In genomic region chrX:8207224-8207623, GRCm38 (mm10) we compare ENCODE assay signal across 8 mouse cellular contexts. TPM values are rescaled to one million over a fixed set of nuclear protein-coding genes. Genes with fewer than 3 reads are reported as not detected.
DNase-seq lines count a peak whose midpoint lies in the region; ATAC-seq lines count a peak whose summit lies in the region.

No protein-coding gene starts in this region.

- H3K9ac ChIP-seq in forebrain, embryonic 16.5 days (replicated peaks; ENCODE audit: low read depth, low read length): no peak overlapping the region
- no peak overlapping the region for H3K9ac ChIP-seq in liver, embryonic 11.5 days (ENCODE audit: low read depth, low read length)
- H3K9ac ChIP-seq in forebrain, embryonic 14.5 days (ENCODE audit: low read length): no peak overlapping the region
- no peak overlapping the region for H3K9ac ChIP-seq in midbrain, embryonic 16.5 days (ENCODE audit: low read depth, low read length)

- H3K27ac ChIP-seq in forebrain, embryonic 10.5 days: no peak overlapping the region
- no peak overlapping the region for H3K27ac ChIP-seq in forebrain, embryonic 16.5 days (ENCODE audit: low read length)
- no peak overlapping the region for H3K27ac ChIP-seq in liver, embryonic 11.5 days (ENCODE audit: low read depth, low read length)
- no peak overlapping the region for H3K27ac ChIP-seq in forebrain, embryonic 14.5 days (ENCODE audit: low read depth, low read length)
- H3K27ac ChIP-seq in midbrain, embryonic 16.5 days (ENCODE audit: low read length): no peak overlapping the region

- H3K9me3 ChIP-seq in forebrain, embryonic 10.5 days: peaks cover 13% of the 10 kb centered on the region; the same call in 1 of the 2 replicates
- H3K9me3 ChIP-seq in forebrain, embryonic 16.5 days (ENCODE audit: control insufficient read depth, low read length): no peaks in the 10 kb centered on the region; the same call in 1 of the 2 replicates
- H3K9me3 ChIP-seq in liver, embryonic 11.5 days (ENCODE audit: control insufficient read depth, low read length): no peaks in the 10 kb centered on the region
- H3K9me3 ChIP-seq in forebrain, embryonic 14.5 days (replicated peaks; ENCODE audit: control insufficient read depth, low read length): no peaks in the 10 kb centered on the region
- no peaks in the 10 kb centered on the region for H3K9me3 ChIP-seq in midbrain, embryonic 16.5 days (replicated peaks; ENCODE audit: control insufficient read depth, low read length, poor library complexity, severe bottlenecking)

- H3K27me3 ChIP-seq in forebrain, embryonic 10.5 days (ENCODE audit: poor library complexity, severe bottlenecking): peaks cover 6% of the 10 kb centered on the region; the same call in 1 of the 2 replicates
- no peaks in the 10 kb centered on the region for H3K27me3 ChIP-seq in forebrain, embryonic 16.5 days (replicated peaks; ENCODE audit: control insufficient read depth, insufficient read depth, low read length)
- H3K27me3 ChIP-seq in liver, embryonic 11.5 days (replicated peaks; ENCODE audit: control insufficient read depth, insufficient read depth, low read length): peaks cover 3% of the 10 kb centered on the region
- no peaks in the 10 kb centered on the region for H3K27me3 ChIP-seq in forebrain, embryonic 14.5 days (replicated peaks; ENCODE audit: control insufficient read depth, insufficient read depth, low read length)
- no peaks in the 10 kb centered on the region for H3K27me3 ChIP-seq in midbrain, embryonic 16.5 days (ENCODE audit: control insufficient read depth, insufficient read depth, low read depth, low read length)

- H3K4me3 ChIP-seq in forebrain, embryonic 10.5 days: peak overlapping the region; percentile 59; the same call in 1 of the 2 replicates
- no peak overlapping the region for H3K4me3 ChIP-seq in forebrain, embryonic 16.5 days (replicated peaks; ENCODE audit: low read length)
- H3K4me3 ChIP-seq in liver, embryonic 11.5 days (ENCODE audit: low read depth, low read length): no peak overlapping the region
- peak overlapping the region; percentile 48; the same call in 1 of the 2 replicates for H3K4me3 ChIP-seq in forebrain, embryonic 14.5 days (ENCODE audit: low read depth, low read length)
- no peak overlapping the region for H3K4me3 ChIP-seq in midbrain, embryonic 16.5 days (ENCODE audit: low read depth, low read length)

- DNase-seq in forebrain, embryonic 10.5 days (ENCODE audit: extremely low spot score, low spot score): no peak
- DNase-seq in liver, embryonic 11.5 days (ENCODE audit: low spot score): no peak
- no peak for DNase-seq in liver
- peak; percentile 0 for DNase-seq in forebrain, embryonic 14.5 days (ENCODE audit: low spot score)
- no peak for DNase-seq in urinary bladder, postnatal 36 days (ENCODE audit: low spot score in 2 of 2)
- no peak for DNase-seq in layer of hippocampus, postnatal 36 days

- no peaks in the 10 kb centered on the region for H3K36me3 ChIP-seq in forebrain, embryonic 10.5 days (replicated peaks)
- no peaks in the 10 kb centered on the region for H3K36me3 ChIP-seq in forebrain, embryonic 16.5 days (ENCODE audit: control insufficient read depth, insufficient read depth)
- H3K36me3 ChIP-seq in liver, embryonic 11.5 days (ENCODE audit: control insufficient read depth, insufficient read depth, low read length): no peaks in the 10 kb centered on the region
- no peaks in the 10 kb centered on the region for H3K36me3 ChIP-seq in forebrain, embryonic 14.5 days (ENCODE audit: control insufficient read depth, insufficient read depth, low read length)
- no peaks in the 10 kb centered on the region for H3K36me3 ChIP-seq in midbrain, embryonic 16.5 days (ENCODE audit: control insufficient read depth, insufficient read depth, low read length)

- WGBS in forebrain, embryonic 10.5 days: 25% methylated on average over 4 of the region's 4 CpGs
- WGBS in forebrain, embryonic 16.5 days: 24% methylated on average over 4 of the region's 4 CpGs
- WGBS in liver, embryonic 11.5 days: 27% methylated on average over 4 of the region's 4 CpGs
- 37% methylated on average over 4 of the region's 4 CpGs for WGBS in forebrain, embryonic 14.5 days
- 30% methylated on average over 4 of the region's 4 CpGs for WGBS in midbrain, embryonic 16.5 days

- no peak overlapping the region for H3K4me2 ChIP-seq in forebrain, embryonic 16.5 days (ENCODE audit: low read length)
- H3K4me2 ChIP-seq in liver, embryonic 11.5 days: peak overlapping the region; percentile 62
- peak overlapping the region; percentile 56 for H3K4me2 ChIP-seq in forebrain, embryonic 14.5 days (ENCODE audit: low read length)
- peak overlapping the region; percentile 61 for H3K4me2 ChIP-seq in midbrain, embryonic 16.5 days (ENCODE audit: low read length)

- H3K4me1 ChIP-seq in forebrain, embryonic 10.5 days: peaks cover 4% of the 10 kb centered on the region
- peaks cover 5% of the 10 kb centered on the region for H3K4me1 ChIP-seq in forebrain, embryonic 16.5 days (replicated peaks; ENCODE audit: control insufficient read depth, insufficient read depth, low read length)
- no peaks in the 10 kb centered on the region for H3K4me1 ChIP-seq in liver, embryonic 11.5 days (replicated peaks; ENCODE audit: control insufficient read depth, insufficient read depth, low read length)
- H3K4me1 ChIP-seq in forebrain, embryonic 14.5 days (ENCODE audit: control insufficient read depth, insufficient read depth, low read length): no peaks in the 10 kb centered on the region
- H3K4me1 ChIP-seq in midbrain, embryonic 16.5 days (ENCODE audit: control insufficient read depth, insufficient read depth, low read length): no peaks in the 10 kb centered on the region; the same call in 1 of the 2 replicates

- ATAC-seq in forebrain, embryonic 16.5 days: no peak
- ATAC-seq in liver, embryonic 11.5 days (replicated peaks; ENCODE audit: low FRiP score): no peak
- ATAC-seq in forebrain, embryonic 14.5 days: no peak
- no peak for ATAC-seq in midbrain, embryonic 16.5 days

RNA-seq across cellular contexts. Expression of gene Porcn, which starts 0.9 kb away (rescaled TPM):
- polyA plus RNA-seq in forebrain, embryonic 10.5 days (2016; fragmentation: Nextera tagmentation; extraction: Ambion mirVana): 12.1 and 12.8 TPM in 2 replicates
- 42.7 and 51.8 TPM in 2 replicates for polyA plus RNA-seq in forebrain, embryonic 16.5 days (2015; fragmentation: Nextera tagmentation; extraction: Ambion mirVana)
- 2.4 and 2.8 TPM in 2 replicates for polyA plus RNA-seq in liver, embryonic 11.5 days (2014; fragmentation: Nextera tagmentation; extraction: Ambion mirVana)
- 35.4 and 42.0 TPM in 2 replicates for polyA plus RNA-seq in forebrain, embryonic 14.5 days (2014; fragmentation: Nextera tagmentation; extraction: Ambion mirVana)
- polyA plus RNA-seq in midbrain, embryonic 16.5 days (2015; fragmentation: Nextera tagmentation; extraction: Ambion mirVana): 45.5 and 47.1 TPM in 2 replicates
- 100 to 1,000 TPM in 1 of 2 experiments, 10 to 100 TPM in 1; 99.1 to 103 TPM for total RNA-seq in layer of hippocampus, postnatal 36 days (2021)

RNA-seq across cellular contexts. Expression of gene Ebp, which starts 13.9 kb away (rescaled TPM):
- 27.7 and 30.9 TPM in 2 replicates for polyA plus RNA-seq in forebrain, embryonic 10.5 days (2016; fragmentation: Nextera tagmentation; extraction: Ambion mirVana)
- 19.7 and 25.5 TPM in 2 replicates for polyA plus RNA-seq in forebrain, embryonic 16.5 days (2015; fragmentation: Nextera tagmentation; extraction: Ambion mirVana)
- polyA plus RNA-seq in liver, embryonic 11.5 days (2014; fragmentation: Nextera tagmentation; extraction: Ambion mirVana): 54.7 and 55.6 TPM in 2 replicates
- 25.3 and 28.5 TPM in 2 replicates for polyA plus RNA-seq in forebrain, embryonic 14.5 days (2014; fragmentation: Nextera tagmentation; extraction: Ambion mirVana)
- polyA plus RNA-seq in midbrain, embryonic 16.5 days (2015; fragmentation: Nextera tagmentation; extraction: Ambion mirVana): 31.7 and 35.1 TPM in 2 replicates
- total RNA-seq in layer of hippocampus, postnatal 36 days (2021): 10 to 100 TPM; 30.1 to 31.3 TPM

RNA-seq across cellular contexts. Expression of gene Tbc1d25, which starts 31.2 kb away (rescaled TPM):
- polyA plus RNA-seq in forebrain, embryonic 10.5 days (2016; fragmentation: Nextera tagmentation; extraction: Ambion mirVana): 9.8 and 10.4 TPM in 2 replicates
- 25.0 and 27.1 TPM in 2 replicates for polyA plus RNA-seq in forebrain, embryonic 16.5 days (2015; fragmentation: Nextera tagmentation; extraction: Ambion mirVana)
- 10.5 and 11.1 TPM in 2 replicates for polyA plus RNA-seq in liver, embryonic 11.5 days (2014; fragmentation: Nextera tagmentation; extraction: Ambion mirVana)
- polyA plus RNA-seq in forebrain, embryonic 14.5 days (2014; fragmentation: Nextera tagmentation; extraction: Ambion mirVana): 19.7 and 26.5 TPM in 2 replicates
- 24.4 and 24.8 TPM in 2 replicates for polyA plus RNA-seq in midbrain, embryonic 16.5 days (2015; fragmentation: Nextera tagmentation; extraction: Ambion mirVana)
- total RNA-seq in layer of hippocampus, postnatal 36 days (2021): 10 to 100 TPM; 13.3 to 14.9 TPM

RNA-seq across cellular contexts. Expression of gene Ftsj1, which starts 45.0 kb away (rescaled TPM):
- polyA plus RNA-seq in forebrain, embryonic 10.5 days (2016; fragmentation: Nextera tagmentation; extraction: Ambion mirVana): 47.9 and 48.9 TPM in 2 replicates
- polyA plus RNA-seq in forebrain, embryonic 16.5 days (2015; fragmentation: Nextera tagmentation; extraction: Ambion mirVana): 48.3 and 55.4 TPM in 2 replicates
- 59.6 and 62.7 TPM in 2 replicates for polyA plus RNA-seq in liver, embryonic 11.5 days (2014; fragmentation: Nextera tagmentation; extraction: Ambion mirVana)
- polyA plus RNA-seq in forebrain, embryonic 14.5 days (2014; fragmentation: Nextera tagmentation; extraction: Ambion mirVana): 60.9 and 63.6 TPM in 2 replicates
- polyA plus RNA-seq in midbrain, embryonic 16.5 days (2015; fragmentation: Nextera tagmentation; extraction: Ambion mirVana): 46.6 and 48.9 TPM in 2 replicates
- 10 to 100 TPM; 25.1 to 26.6 TPM for total RNA-seq in layer of hippocampus, postnatal 36 days (2021)

Comparison
In these comparisons a context has a peak if more than half of its experiments do, and no peak if none do; other contexts are left out.
1. H3K4me3 ChIP-seq: peak in forebrain, embryonic 10.5 days (single experiment) and forebrain, embryonic 14.5 days (single experiment); none in forebrain, embryonic 16.5 days (single experiment), liver, embryonic 11.5 days (single experiment) and midbrain, embryonic 16.5 days (single experiment).